Mouse (Mus musculus) left cerebral cortex, postnatal 14 days (tissue): ENCODE results near the gene Cdk13. TPM values are rescaled to one million over a fixed set of nuclear protein-coding genes. Genes with fewer than 3 reads are reported as not detected.

Experiments used
- DNase-seq, 2 experiments: peaks; one replicate each; pipeline ENCODE4 v3.0.0; 2021 to 2022; ENCODE audit warnings: low spot score in 2 of 2, mixed read lengths in 1 of 2
- intact Hi-C: fragments of 180-260 bp; cut with DNase I; formaldehyde crosslinking; loops from one replicate; pipeline ENCODE4 v1.15.1; 2025
- long read RNA-seq, 2 experiments: library from polyadenylated mRNA; stranded (forward); transcript quantifications; one replicate each; pipeline ENCODE4 v2.0.0; 2021
- total RNA-seq, 2 experiments: library from RNA; stranded (reverse); gene quantifications; 2 replicates each; pipeline ENCODE4 v1.2.3; 2021

Gene Cdk13
- 10 to 100 TPM; 49.5 to 51.1 TPM for total RNA-seq
- long read RNA-seq, experiment 1, full-length matches to known transcripts: 2 of 7 reads
- long read RNA-seq, experiment 1, partial matches to known transcripts: 1 of 7 reads
- long read RNA-seq, experiment 1, other reads (novel, unspliced or antisense): 4 of 7 reads
- long read RNA-seq, experiment 2, partial matches to known transcripts: 1 of 8 reads
- long read RNA-seq, experiment 2, other reads (novel, unspliced or antisense): 5 of 8 reads

- DNase-seq: peak; percentile 98
- intact Hi-C loops: no loop called here
Measured at GRCm38 (mm10) chr13:17804909-17805613, at the start of gene Cdk13. Gene Cdk13, minus strand, starts transcription at chr13:17805097.

- intact Hi-C loops: no loop called here
- no peak for DNase-seq
Measured at GRCm38 (mm10) chr13:17843336-17843735, 38.4 kb upstream of the Cdk13 start.

- DNase-seq: no peak
- intact Hi-C loops: no loop called here
Measured at GRCm38 (mm10) chr13:17842756-17843155, 37.9 kb upstream of the Cdk13 start.

GRCm38 (mm10) chr13:17839137-17839536 is 34.2 kb upstream of the Cdk13 start:
- intact Hi-C loops: loop anchor here (5.0 to 10.0 kb wide), 2 partner anchors 103 to 866 kb away; partner anchors contain the start of gene Rala
- peak; percentile 19 to 78 for DNase-seq

- peak; percentile 55 to 71 for DNase-seq
- intact Hi-C loops: loop anchor here (5.0 to 10.0 kb wide), 2 partner anchors 104 to 866 kb away; partner anchors contain the start of gene Rala
Measured at GRCm38 (mm10) chr13:17838484-17838851, 33.6 kb upstream of the Cdk13 start.

- intact Hi-C loops: loop anchor here (1.0 to 10.0 kb wide), 3 partner anchors 104 to 867 kb away; partner anchors contain the start of gene Rala
- peak; percentile 55 to 61 for DNase-seq
Measured at GRCm38 (mm10) chr13:17837610-17838483, 33.0 kb upstream of the Cdk13 start.

GRCm38 (mm10) chr13:17836808-17837207 is 31.9 kb upstream of the Cdk13 start:
- DNase-seq: no peak
- intact Hi-C loops: loop anchor here (1.0 to 10.0 kb wide), 3 partner anchors 105 to 868 kb away; partner anchors contain the start of gene Rala

- no peak for DNase-seq
- intact Hi-C loops: loop anchor here (10.0 kb wide), 1 partner anchor 872 kb away; no protein-coding TSS in a partner anchor
Measured at GRCm38 (mm10) chr13:17832940-17833339, 28.0 kb upstream of the Cdk13 start.

DNA sequence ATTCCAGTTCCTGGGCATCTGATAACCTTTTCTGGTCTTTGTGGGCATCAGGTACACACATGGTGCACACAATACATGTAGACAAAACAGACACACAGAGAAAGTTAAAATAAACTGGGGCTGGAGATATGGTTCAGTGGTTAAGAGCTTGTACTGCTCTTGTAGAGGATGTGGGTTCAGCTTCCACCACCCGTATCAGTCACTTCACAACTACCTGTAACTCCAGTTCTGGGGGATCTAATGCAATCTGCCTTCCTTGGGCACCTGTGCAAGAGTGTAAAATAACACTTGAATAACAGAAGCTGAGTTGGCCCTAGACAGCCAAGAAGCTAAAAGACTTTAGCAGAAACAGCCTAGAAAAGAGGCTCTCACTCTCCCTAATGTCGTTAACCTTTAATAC is 12.3 kb upstream of the Cdk13 start:
- no peak for DNase-seq
- intact Hi-C loops: no loop called here

- no peak for DNase-seq
- intact Hi-C loops: no loop called here
Measured at GRCm38 (mm10) chr13:17805614-17805975, 698 bp upstream of the Cdk13 start.

DNA sequence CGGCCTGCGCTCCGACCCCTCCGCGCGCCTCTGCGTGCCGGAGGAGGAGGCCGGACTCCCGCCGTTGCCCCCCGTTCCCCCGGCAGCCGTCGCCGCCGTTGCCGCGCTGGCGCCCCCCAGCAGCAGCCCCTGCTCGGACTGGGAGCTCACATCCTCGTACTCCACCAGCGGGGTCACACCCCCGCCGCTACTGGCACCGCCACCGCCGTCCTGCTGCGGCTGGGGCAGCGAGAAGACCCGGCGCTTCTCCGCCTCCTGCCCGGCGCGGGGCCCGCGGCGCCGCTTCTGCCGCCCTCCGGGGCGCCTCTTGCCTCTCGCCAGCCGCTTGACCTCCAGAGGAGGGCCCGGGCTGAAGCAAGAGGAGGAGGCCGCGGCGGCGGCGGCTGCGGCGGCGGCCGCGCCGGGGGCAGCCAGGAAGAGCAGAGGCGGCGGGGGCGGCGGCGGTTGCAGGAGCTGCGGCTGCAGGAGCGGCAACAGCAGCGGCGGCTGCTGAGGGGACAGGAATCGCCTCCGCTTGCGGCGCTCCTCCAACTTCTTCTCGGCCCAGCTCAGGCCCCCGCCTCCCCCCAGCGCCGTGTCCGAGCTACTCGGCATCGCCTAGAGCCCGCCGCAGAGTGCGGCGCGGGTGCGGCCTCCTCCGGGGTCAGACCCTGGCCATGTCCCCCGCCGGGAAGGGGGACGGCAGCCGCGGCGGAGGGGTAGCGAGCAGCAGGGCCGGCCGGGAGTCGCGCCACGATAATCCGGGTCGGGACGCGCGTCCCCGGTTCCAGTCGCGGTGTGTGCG is 647 bp downstream of the Cdk13 start:
- intact Hi-C loops: no loop called here
- DNase-seq: peak; percentile 28 to 30

DNA sequence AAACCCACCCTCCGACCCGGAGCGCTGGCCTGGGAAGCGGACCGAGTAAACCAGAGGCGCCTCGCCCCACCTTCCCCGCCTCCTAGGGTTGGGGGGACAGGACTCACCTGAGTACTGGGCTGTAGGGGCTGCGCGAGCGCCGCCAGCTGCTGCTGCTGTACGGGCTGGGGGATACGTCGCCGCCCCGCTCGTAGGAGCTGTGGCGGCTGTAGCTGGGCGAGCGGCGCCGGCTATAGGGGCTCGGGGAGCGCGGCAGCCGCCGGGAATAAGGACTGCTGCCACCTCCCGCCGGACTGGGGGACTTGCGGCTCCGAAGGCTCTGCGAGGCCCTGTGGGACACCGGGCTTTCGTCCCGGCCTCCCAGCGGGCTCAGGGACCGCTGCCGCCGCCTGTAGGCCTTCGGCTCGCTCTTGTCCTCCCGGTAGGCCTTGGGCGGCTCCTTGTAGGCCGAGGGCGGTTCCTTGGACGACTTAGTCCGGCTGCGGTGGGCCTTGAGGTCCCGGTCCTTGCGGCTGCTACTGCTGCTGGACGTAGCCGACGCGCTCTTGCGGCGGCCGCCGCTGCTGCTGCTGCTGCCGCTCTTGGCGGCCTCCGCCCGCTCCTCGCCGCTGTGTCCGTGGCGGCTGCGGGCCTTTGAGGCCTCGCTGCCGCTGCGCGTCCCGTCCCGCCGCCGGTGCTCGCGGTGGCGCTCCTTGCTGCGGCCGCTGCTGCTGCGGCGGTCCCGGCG is 1.4 kb downstream of the Cdk13 start:
- intact Hi-C loops: loop anchor here (2.0 kb wide), 1 partner anchor 57 kb away; no protein-coding TSS in a partner anchor
- DNase-seq: peak; percentile 70 to 71

- DNase-seq: peak in 1 of 2 experiments; percentile 7
- intact Hi-C loops: loop anchor here (2.0 kb wide), 1 partner anchor 56 kb away; no protein-coding TSS in a partner anchor
Measured at GRCm38 (mm10) chr13:17802880-17803279, 2.0 kb downstream of the Cdk13 start.

GRCm38 (mm10) chr13:17799735-17800134 is 5.2 kb downstream of the Cdk13 start:
- intact Hi-C loops: no loop called here
- no peak for DNase-seq

- intact Hi-C loops: no loop called here
- no peak for DNase-seq
Measured at GRCm38 (mm10) chr13:17795757-17796456, 9.0 kb downstream of the Cdk13 start.

GRCm38 (mm10) chr13:17783643-17784042 is 21.3 kb downstream of the Cdk13 start:
- no peak for DNase-seq
- intact Hi-C loops: no loop called here

GRCm38 (mm10) chr13:17779923-17780322 is 25.0 kb downstream of the Cdk13 start:
- no peak for DNase-seq
- intact Hi-C loops: no loop called here

DNA sequence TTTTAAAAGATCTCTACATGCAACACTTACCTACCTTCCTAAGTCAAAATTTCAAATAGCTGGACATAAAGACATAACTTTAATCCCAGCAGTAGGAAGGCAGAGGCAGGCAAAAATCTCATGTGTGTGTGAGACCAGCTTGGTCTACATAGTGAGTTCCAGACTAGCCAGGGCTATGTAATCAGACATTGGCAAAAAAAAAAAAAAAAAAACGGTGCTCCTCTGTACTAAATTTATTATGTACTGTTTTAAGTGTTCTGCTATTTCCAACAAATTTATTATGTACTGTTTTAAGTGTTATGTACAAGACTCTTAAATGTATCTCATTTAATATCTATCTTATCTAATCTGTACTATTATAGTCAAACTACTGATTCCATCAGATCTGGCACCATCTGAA is 28.6 kb downstream of the Cdk13 start:
- intact Hi-C loops: no loop called here
- DNase-seq: no peak
